Mouse (Mus musculus) C2C12 (cell line): ENCODE data around the gene Zbtb22.
"Not testable (repeated sequence)": the region's sequence is repeated elsewhere in the genome, so short reads cannot be mapped to it uniquely, and the experiment has no call there.

Source experiments
- CTCF ChIP-seq: IDR thresholded peaks from one replicate; pipeline ENCODE4 v1.5.1; 2011; ENCODE audit not compliant: control insufficient read depth, insufficient read depth, insufficient read length
- FOSL1 ChIP-seq: IDR thresholded peaks from one replicate; pipeline ENCODE4 v1.8.0; 2011; ENCODE audit warnings: mild to moderate bottlenecking, low read length; ENCODE audit not compliant: poor library complexity, insufficient read depth, severe bottlenecking
- MYOD1 ChIP-seq: IDR thresholded peaks from one replicate; pipeline ENCODE4 v1.6.1; 2011; ENCODE audit warnings: low read depth; ENCODE audit not compliant: control insufficient read depth, insufficient read length
- USF1 ChIP-seq: IDR thresholded peaks from one replicate; pipeline ENCODE4 v1.6.1; 2011; ENCODE audit warnings: low read depth, mild to moderate bottlenecking, control low read depth, moderate library complexity

- not testable (repeated sequence) for TF ChIP-seq CTCF, USF1, MYOD1, FOSL1
These were observed 31.4 kb upstream of the Zbtb22 start for GRCm38 (mm10) chr17:33884320-33884719.
